ENCODE assay signal across 8 mouse cellular contexts in the genomic region with DNA sequence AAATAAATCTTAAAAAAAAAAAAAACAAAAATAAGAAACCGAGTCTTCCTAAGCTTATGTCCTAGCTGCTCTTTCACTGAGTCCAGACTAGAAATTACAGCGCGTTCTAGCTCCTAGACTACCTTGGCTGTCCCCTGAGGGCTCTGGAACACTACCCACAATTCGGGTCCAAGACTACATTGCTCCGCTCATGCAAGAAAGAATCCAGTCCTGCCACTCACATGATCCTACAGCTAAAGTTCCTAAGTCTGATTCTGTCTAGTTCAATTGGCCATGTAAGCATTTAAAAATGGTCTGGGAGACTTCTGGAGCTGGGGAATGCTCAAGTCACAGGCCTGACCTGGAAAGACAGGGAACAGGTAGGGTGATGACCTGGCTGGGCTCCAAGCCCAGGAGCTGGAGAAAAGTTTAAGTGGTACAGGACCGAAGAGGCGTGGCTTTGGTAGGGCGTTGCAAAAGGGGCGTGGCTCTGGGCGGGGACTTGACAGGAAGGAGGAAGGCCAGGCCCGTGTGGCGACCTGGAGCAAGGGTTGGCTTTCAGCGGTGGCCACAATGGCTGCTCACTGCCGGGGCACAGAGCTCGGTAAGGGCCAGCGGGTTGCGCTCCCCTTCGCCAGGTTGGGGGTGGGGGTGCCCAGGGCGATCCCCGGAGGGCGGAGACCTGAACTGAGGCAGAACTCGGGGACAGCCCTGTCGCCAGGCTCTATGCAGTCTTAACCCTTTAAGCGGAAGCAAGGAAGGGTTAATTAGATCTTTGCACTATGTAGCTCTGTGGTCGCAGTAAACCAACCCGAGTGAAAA. TPM values are rescaled to one million over a fixed set of nuclear protein-coding genes. Genes with fewer than 3 reads are reported as not detected.
A peak's percentile ranks its signal among the peaks of the same experiment; 100 is the strongest.
DNase-seq lines count a peak whose midpoint lies in the region; ATAC-seq lines count a peak whose summit lies in the region.

A gene (plus strand): TSS at position 491 of the 801 bp plus-strand sequence.

- 13% methylated on average over 26 of the region's 26 CpGs for WGBS in intestine, embryonic 15.5 days
- WGBS in limb, embryonic 13.5 days, result 12% methylated on average over 26 of the region's 26 CpGs
- WGBS in midbrain, embryonic 15.5 days, result 11% methylated on average over 26 of the region's 26 CpGs

- no peaks in the 10 kb centered on the region for H3K27me3 ChIP-seq in intestine, embryonic 15.5 days (replicated peaks)
- no peaks in the 10 kb centered on the region for H3K27me3 ChIP-seq in limb, embryonic 13.5 days
- no peaks in the 10 kb centered on the region for H3K27me3 ChIP-seq in midbrain, embryonic 15.5 days (replicated peaks)

- peak; percentile 92 for ATAC-seq in intestine, embryonic 15.5 days
- ATAC-seq in limb, embryonic 13.5 days (ENCODE audit: low FRiP score, low read depth), result peak; percentile 87
- peak; percentile 76 for ATAC-seq in midbrain, embryonic 15.5 days (replicated peaks)

- DNase-seq in layer of hippocampus, adult 11-12 months (ENCODE audit: low spot score), result peak; percentile 73
- DNase-seq in layer of hippocampus, adult 9-10 months (ENCODE audit: low spot score), result no peak
- DNase-seq in embryo, embryonic 11 days, result peak; percentile 91
- DNase-seq in gastrocnemius, postnatal 4 days (ENCODE audit: low spot score in 2 of 2), result peak; percentile 65 to 87
- peak; percentile 78 to 96 for DNase-seq in spleen, postnatal 10 days (ENCODE audit: low spot score in 2 of 2)

- H3K9me3 ChIP-seq in intestine, embryonic 15.5 days, result no peaks in the 10 kb centered on the region
- H3K9me3 ChIP-seq in limb, embryonic 13.5 days, result no peaks in the 10 kb centered on the region
- no peaks in the 10 kb centered on the region for H3K9me3 ChIP-seq in midbrain, embryonic 15.5 days

- 0 out of 2 replicates have a peak, but pooled peaks cover 6% of the 10 kb centered on the region for H3K4me1 ChIP-seq in intestine, embryonic 15.5 days (replicated peaks)
- peaks cover 5% of the 10 kb centered on the region for H3K4me1 ChIP-seq in limb, embryonic 13.5 days
- H3K4me1 ChIP-seq in midbrain, embryonic 15.5 days, result peaks cover 12% of the 10 kb centered on the region

- peak within 1 kb of the TSS; percentile 72 for H3K4me2 ChIP-seq in intestine, embryonic 15.5 days (replicated peaks)
- H3K4me2 ChIP-seq in limb, embryonic 13.5 days (replicated peaks), result peak within 1 kb of the TSS; percentile 77
- peak within 1 kb of the TSS; percentile 82 for H3K4me2 ChIP-seq in midbrain, embryonic 15.5 days

- peaks cover 7% of the 10 kb centered on the region for H3K36me3 ChIP-seq in intestine, embryonic 15.5 days
- H3K36me3 ChIP-seq in limb, embryonic 13.5 days, result peaks cover 28% of the 10 kb centered on the region
- H3K36me3 ChIP-seq in midbrain, embryonic 15.5 days (replicated peaks), result peaks cover 22% of the 10 kb centered on the region

- peak within 1 kb of the TSS; percentile 84 for H3K9ac ChIP-seq in intestine, embryonic 15.5 days
- peak within 1 kb of the TSS; percentile 74 for H3K9ac ChIP-seq in limb, embryonic 13.5 days
- H3K9ac ChIP-seq in midbrain, embryonic 15.5 days, result peak within 1 kb of the TSS; percentile 46

- H3K4me3 ChIP-seq in intestine, embryonic 15.5 days (replicated peaks), result peak within 1 kb of the TSS; percentile 79
- H3K4me3 ChIP-seq in limb, embryonic 13.5 days, result peak within 1 kb of the TSS; percentile 72
- peak within 1 kb of the TSS; percentile 50 for H3K4me3 ChIP-seq in midbrain, embryonic 15.5 days

- peak within 1 kb of the TSS; percentile 84 for H3K27ac ChIP-seq in intestine, embryonic 15.5 days
- peak within 1 kb of the TSS; percentile 4; the same call in 1 of the 2 replicates for H3K27ac ChIP-seq in limb, embryonic 13.5 days
- H3K27ac ChIP-seq in midbrain, embryonic 15.5 days, result no peak within 1 kb of the TSS

RNA-seq across cellular contexts. Expression of the gene that starts here (rescaled TPM):
- 10 to 100 TPM; 19.3 to 20.8 TPM for total RNA-seq in gastrocnemius, postnatal 4 days (2021)
- polyA plus RNA-seq in intestine, embryonic 15.5 days (2015; fragmentation: Nextera tagmentation; extraction: Ambion mirVana), result 93.9 and 98.6 TPM in 2 replicates
- polyA plus RNA-seq in limb, embryonic 13.5 days (2015; fragmentation: Nextera tagmentation; extraction: Ambion mirVana), result 49.0 and 50.9 TPM in 2 replicates
- polyA plus RNA-seq in midbrain, embryonic 15.5 days (2015; fragmentation: Nextera tagmentation; extraction: Ambion mirVana), result 11.1 and 12.3 TPM in 2 replicates
